Mouse (Mus musculus): ENCODE data around the gene Oxnad1. TPM values are rescaled to one million over a fixed set of nuclear protein-coding genes. Genes with fewer than 3 reads are reported as not detected.

Gene Oxnad1
- polyA plus RNA-seq, 1 experiment from 2014 or later, result 12.1 TPM

DNA sequence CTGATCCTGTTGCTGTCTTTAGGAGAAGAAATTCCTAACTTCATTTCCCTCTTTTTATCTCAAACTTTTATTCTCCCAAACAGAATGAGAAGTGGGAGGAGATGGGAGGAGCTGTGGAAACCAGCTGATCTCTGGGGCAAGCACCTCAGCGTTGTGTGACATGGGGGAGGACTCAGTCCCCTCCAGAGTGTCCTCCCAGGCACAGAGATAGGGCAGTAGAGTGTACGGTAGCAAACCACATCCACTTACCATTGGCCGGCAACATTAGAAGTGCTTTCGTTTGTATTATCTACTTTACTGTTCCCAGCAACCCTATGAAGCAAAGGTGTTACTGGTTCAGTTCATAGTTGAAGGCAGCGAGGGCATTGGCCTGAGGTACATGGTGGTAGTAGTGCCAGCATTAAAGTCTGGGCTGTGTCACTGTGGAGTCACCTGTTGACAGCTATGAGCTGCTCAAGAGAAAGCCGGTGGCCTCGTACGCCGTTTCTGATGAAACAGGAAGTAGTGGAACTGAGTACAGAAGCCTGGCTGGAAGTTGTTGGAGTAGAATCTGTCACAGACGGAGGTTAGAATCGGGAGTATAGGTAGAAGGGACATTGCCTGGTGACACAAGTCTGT, 8.4 kb downstream of the Oxnad1 start:
- H3K36me3 ChIP-seq (ENCODE audit: insufficient read depth, low read length), result peaks cover 23% of the 10 kb centered on the region
- no peaks in the 10 kb centered on the region for H3K9me3 ChIP-seq (ENCODE audit: low read length)
- H3K4me1 ChIP-seq (ENCODE audit: insufficient read depth, low read depth, low read length), result no peaks in the 10 kb centered on the region
- no peak overlapping the region for H3K27ac ChIP-seq (ENCODE audit: low read length)
- DNase-seq (ENCODE audit: low spot score), result no peak
- no peak overlapping the region for H3K4me3 ChIP-seq (ENCODE audit: low read depth, low read length)
- ATAC-seq, result no peak
- WGBS, result 76% methylated on average over 11 of the region's 11 CpGs
- H3K4me2 ChIP-seq (replicated peaks; ENCODE audit: low read depth, low read length), result no peak overlapping the region
- no peaks in the 10 kb centered on the region for H3K27me3 ChIP-seq (replicated peaks; ENCODE audit: insufficient read depth, low read length)
- TF ChIP-seq CTCF (IDR thresholded peaks at IDR 0.05) (no peak), EP300 (IDR thresholded peaks at IDR 0.05) (no peak)
- H3K9ac ChIP-seq (replicated peaks; ENCODE audit: low read depth), result no peak overlapping the region

DNA sequence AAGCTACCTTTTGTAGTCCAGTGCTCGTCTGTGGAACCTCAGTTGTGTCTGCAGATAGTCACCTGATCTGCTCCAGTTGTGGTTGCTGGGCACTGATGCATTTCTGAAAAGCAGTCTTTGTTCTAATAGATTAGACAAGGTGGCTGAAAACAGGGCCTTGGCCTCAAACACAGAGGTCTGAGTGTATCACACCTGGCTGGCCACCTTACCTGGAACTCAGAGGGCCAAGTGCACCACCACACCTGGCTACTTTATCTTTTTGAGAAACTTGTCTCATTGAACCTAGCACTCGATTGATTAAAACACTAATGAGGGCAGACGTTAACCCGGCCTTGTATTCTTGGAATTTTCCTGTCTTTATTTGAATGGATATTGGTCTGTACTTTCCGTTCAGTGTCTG, 10.5 kb downstream of the Oxnad1 start:
- H3K9ac ChIP-seq (replicated peaks; ENCODE audit: low read depth), result no peak overlapping the region
- WGBS, result 85% methylated on average over 5 of the region's 5 CpGs
- no peaks in the 10 kb centered on the region for H3K27me3 ChIP-seq (replicated peaks; ENCODE audit: insufficient read depth, low read length)
- no peaks in the 10 kb centered on the region for H3K4me1 ChIP-seq (ENCODE audit: insufficient read depth, low read depth, low read length)
- no peak for TF ChIP-seq EP300 (IDR thresholded peaks at IDR 0.05)
- no peaks in the 10 kb centered on the region for H3K9me3 ChIP-seq (ENCODE audit: low read length)
- ATAC-seq (no peak), DNase-seq (ENCODE audit: low spot score) (no peak)
- H3K4me3 ChIP-seq (ENCODE audit: low read depth, low read length), result no peak overlapping the region
- H3K4me2 ChIP-seq (replicated peaks; ENCODE audit: low read depth, low read length), result no peak overlapping the region
- no peak overlapping the region for H3K27ac ChIP-seq (ENCODE audit: low read length)
- H3K36me3 ChIP-seq (ENCODE audit: insufficient read depth, low read length), result peaks cover 33% of the 10 kb centered on the region

DNA sequence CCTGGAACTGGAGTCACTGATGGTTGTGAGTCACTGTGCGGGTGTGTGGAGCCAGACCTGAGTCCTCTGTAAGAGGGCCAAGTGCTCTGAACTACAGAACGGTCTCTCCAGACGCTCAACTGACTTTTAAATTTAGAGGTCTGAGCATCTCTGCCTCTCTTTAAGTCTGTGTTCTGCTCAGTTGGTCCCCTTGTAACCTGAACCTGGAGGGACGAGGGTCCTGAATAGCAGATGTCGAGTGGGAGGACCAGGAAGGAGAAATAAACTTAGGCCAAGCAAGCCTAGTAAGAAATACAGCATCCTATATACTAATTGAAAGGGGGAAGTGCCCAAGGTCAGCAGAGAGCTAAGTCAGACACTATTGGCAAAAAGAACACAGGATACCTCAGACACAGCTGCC, 11.6 kb downstream of the Oxnad1 start:
- Histone ChIP-seq H3K4me3 (ENCODE audit: low read depth, low read length) (no peak overlapping the region), H3K9me3 (ENCODE audit: low read length) (no peaks in the 10 kb centered on the region), H3K27ac (ENCODE audit: low read length) (no peak overlapping the region), H3K27me3 (replicated peaks; ENCODE audit: insufficient read depth, low read length) (no peaks in the 10 kb centered on the region), H3K4me2 (replicated peaks; ENCODE audit: low read depth, low read length) (no peak overlapping the region), H3K4me1 (ENCODE audit: insufficient read depth, low read depth, low read length) (no peaks in the 10 kb centered on the region), H3K9ac (replicated peaks; ENCODE audit: low read depth) (no peak overlapping the region), H3K36me3 (ENCODE audit: insufficient read depth, low read length) (peaks cover 33% of the 10 kb centered on the region)
- ATAC-seq (no peak), DNase-seq (ENCODE audit: low spot score) (no peak)
- WGBS, result 86% methylated on average over 5 of the region's 5 CpGs
- TF ChIP-seq CTCF (IDR thresholded peaks at IDR 0.05) (no peak), EP300 (IDR thresholded peaks at IDR 0.05) (no peak)

DNA sequence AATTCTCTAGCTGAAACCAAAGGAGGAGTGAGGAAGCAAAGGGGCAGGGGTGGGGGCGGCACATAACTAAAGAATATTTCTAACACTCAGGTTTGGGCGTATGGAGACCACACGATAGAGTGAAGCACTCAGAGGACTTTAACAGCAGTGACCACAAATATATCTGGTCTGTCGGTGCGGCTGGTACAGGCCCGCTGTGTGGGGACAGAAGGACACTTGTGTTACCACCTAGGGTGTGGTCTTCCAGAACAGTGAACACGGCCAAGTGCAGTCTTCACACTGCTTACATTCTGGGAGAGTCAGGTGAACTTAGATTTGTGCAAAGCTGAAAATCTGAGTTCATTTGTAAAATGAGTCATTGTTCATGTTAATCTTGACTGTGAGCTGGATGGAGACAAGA, 12.5 kb downstream of the Oxnad1 start:
- Histone ChIP-seq H3K4me1 (ENCODE audit: insufficient read depth, low read depth, low read length) (no peaks in the 10 kb centered on the region), H3K27me3 (replicated peaks; ENCODE audit: insufficient read depth, low read length) (no peaks in the 10 kb centered on the region), H3K4me2 (replicated peaks; ENCODE audit: low read depth, low read length) (no peak overlapping the region), H3K9me3 (ENCODE audit: low read length) (no peaks in the 10 kb centered on the region), H3K27ac (ENCODE audit: low read length) (no peak overlapping the region), H3K36me3 (ENCODE audit: insufficient read depth, low read length) (peaks cover 25% of the 10 kb centered on the region; the same call in 1 of the 2 replicates), H3K4me3 (ENCODE audit: low read depth, low read length) (no peak overlapping the region), H3K9ac (replicated peaks; ENCODE audit: low read depth) (no peak overlapping the region)
- WGBS, result 91% methylated on average over 7 of the region's 7 CpGs
- TF ChIP-seq EP300 (IDR thresholded peaks at IDR 0.05), result no peak
- TF ChIP-seq CTCF (IDR thresholded peaks at IDR 0.05), result no peak
- ATAC-seq (no peak), DNase-seq (ENCODE audit: low spot score) (no peak)

DNA sequence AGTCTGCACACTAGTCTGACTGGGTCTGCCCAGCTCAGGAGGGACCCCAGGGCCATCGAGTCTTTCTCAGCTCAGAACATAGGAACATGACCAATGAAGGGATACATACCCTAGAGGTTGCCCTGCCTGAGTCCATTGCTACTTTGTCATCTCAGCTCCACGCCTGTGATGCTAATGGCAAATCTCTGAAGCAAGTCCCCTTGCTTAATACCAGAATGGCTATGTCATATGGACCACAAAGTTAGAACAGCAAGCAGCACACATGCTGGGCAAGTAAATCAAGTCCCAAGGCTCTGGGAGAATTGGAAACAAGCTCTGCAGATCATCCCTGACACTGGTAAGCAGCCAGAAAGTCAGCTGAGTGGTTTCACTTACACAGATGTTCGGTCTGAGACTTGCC, 13.8 kb downstream of the Oxnad1 start:
- Histone ChIP-seq H3K4me2 (replicated peaks; ENCODE audit: low read depth, low read length) (no peak overlapping the region), H3K4me1 (ENCODE audit: insufficient read depth, low read depth, low read length) (no peaks in the 10 kb centered on the region), H3K4me3 (ENCODE audit: low read depth, low read length) (no peak overlapping the region), H3K9me3 (ENCODE audit: low read length) (no peaks in the 10 kb centered on the region), H3K9ac (replicated peaks; ENCODE audit: low read depth) (no peak overlapping the region), H3K36me3 (ENCODE audit: insufficient read depth, low read length) (peaks cover 20% of the 10 kb centered on the region; the same call in 1 of the 2 replicates), H3K27me3 (replicated peaks; ENCODE audit: insufficient read depth, low read length) (no peaks in the 10 kb centered on the region), H3K27ac (ENCODE audit: low read length) (no peak overlapping the region)
- no peak for ATAC-seq
- DNase-seq (ENCODE audit: low spot score), result no peak
- 79% methylated on average over 3 of the region's 3 CpGs for WGBS
- TF ChIP-seq CTCF (IDR thresholded peaks at IDR 0.05) (no peak), EP300 (IDR thresholded peaks at IDR 0.05) (no peak)

DNA sequence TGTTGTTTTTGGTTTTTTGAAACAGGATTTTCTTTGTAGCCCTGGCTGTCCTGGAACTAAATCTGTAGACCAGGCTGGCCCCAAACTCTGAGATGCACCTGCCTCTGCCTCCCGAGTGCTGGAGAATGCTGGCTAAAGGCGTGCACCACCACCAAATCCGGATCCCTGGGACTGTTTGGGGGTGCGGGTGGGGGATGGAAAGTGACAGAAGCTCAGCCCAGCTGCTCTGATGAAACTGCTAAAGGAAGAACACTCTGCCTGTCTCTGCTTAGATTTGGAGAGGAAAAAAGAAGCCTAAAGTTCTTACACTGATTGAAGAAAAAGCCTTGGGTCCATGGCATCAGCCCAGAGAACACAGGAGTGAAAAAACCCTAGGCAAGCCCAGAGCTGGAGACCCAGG, 18.4 kb downstream of the Oxnad1 start:
- Histone ChIP-seq H3K9me3 (ENCODE audit: low read length) (no peaks in the 10 kb centered on the region), H3K27ac (ENCODE audit: low read length) (no peak overlapping the region), H3K9ac (replicated peaks; ENCODE audit: low read depth) (no peak overlapping the region), H3K4me2 (replicated peaks; ENCODE audit: low read depth, low read length) (no peak overlapping the region), H3K36me3 (ENCODE audit: insufficient read depth, low read length) (peaks cover 10% of the 10 kb centered on the region; the same call in 1 of the 2 replicates), H3K4me1 (ENCODE audit: insufficient read depth, low read depth, low read length) (no peaks in the 10 kb centered on the region), H3K27me3 (replicated peaks; ENCODE audit: insufficient read depth, low read length) (no peaks in the 10 kb centered on the region), H3K4me3 (ENCODE audit: low read depth, low read length) (no peak overlapping the region)
- DNase-seq (ENCODE audit: low spot score) (no peak), ATAC-seq (no peak)
- 80% methylated on average over 4 of the region's 4 CpGs for WGBS
- TF ChIP-seq CTCF (IDR thresholded peaks at IDR 0.05) (no peak), EP300 (IDR thresholded peaks at IDR 0.05) (no peak)

DNA sequence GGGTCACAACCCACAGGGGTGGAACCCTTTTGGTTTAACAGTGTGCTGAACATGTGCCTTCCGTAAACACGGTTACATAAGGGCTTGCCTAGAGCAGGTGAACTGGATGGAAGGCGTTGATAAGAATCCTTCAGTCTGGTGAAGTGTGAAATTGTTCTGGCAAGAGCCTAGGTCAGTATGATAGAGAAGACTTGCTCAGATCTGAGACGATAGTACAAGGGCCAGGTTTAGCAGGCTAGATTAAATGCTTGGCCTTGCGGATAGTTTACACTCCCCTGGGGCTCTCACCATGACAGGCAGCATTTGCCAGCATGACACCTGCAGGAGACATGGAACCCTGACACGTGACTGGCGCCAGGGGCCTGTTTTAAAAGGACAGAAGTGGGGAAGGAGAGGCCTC, 20.5 kb downstream of the Oxnad1 start:
- H3K27me3 ChIP-seq (replicated peaks; ENCODE audit: insufficient read depth, low read length), result no peaks in the 10 kb centered on the region
- no peak for DNase-seq (ENCODE audit: low spot score)
- ATAC-seq, result no peak
- no peak overlapping the region for H3K9ac ChIP-seq (replicated peaks; ENCODE audit: low read depth)
- no peaks in the 10 kb centered on the region for H3K9me3 ChIP-seq (ENCODE audit: low read length)
- H3K36me3 ChIP-seq (ENCODE audit: insufficient read depth, low read length), result no peaks in the 10 kb centered on the region
- no peak for TF ChIP-seq EP300 (IDR thresholded peaks at IDR 0.05)
- TF ChIP-seq CTCF (IDR thresholded peaks at IDR 0.05), result no peak
- 36% methylated on average over 7 of the region's 7 CpGs for WGBS
- H3K4me2 ChIP-seq (replicated peaks; ENCODE audit: low read depth, low read length), result no peak overlapping the region
- H3K4me1 ChIP-seq (ENCODE audit: insufficient read depth, low read depth, low read length), result no peaks in the 10 kb centered on the region
- H3K4me3 ChIP-seq (ENCODE audit: low read depth, low read length), result no peak overlapping the region
- H3K27ac ChIP-seq (ENCODE audit: low read length), result no peak overlapping the region

Measured in lung, postnatal 0 days (tissue).